Mouse (Mus musculus) lung, postnatal 4 days (tissue): ENCODE data around the gene Jak3.
"Not testable (repeated sequence)": the region's sequence is repeated elsewhere in the genome, so short reads cannot be mapped to it uniquely, and the experiment has no call there.

ENCODE experiments used
- DNase-seq, 2 experiments: peaks; one replicate each; pipeline ENCODE4 v3.0.0; 2021

Gene Jak3

DNA sequence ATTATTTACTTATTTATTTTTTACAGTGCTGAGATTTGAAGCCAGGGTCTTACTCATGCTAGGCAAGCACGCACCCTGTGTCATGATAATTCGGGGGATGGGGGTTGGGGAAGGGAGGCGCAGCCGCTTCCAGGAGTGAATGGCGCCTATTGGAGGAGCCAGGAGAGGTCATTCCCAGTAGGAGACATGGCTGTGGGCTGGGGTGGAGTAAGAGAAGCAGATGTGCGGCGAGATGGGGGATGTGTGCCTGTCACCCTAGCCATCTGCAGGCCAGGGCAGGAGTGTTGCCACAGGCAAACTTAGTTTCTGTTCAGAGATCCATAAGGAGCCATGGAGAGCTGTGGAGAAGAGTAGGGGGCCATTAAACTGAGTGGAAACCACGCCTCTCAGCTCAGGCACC is 11.5 kb downstream of the Jak3 start:
- no peak for DNase-seq

GRCm38 (mm10) chr8:71689028-71689427 is 12.9 kb downstream of the Jak3 start, which contains the start of gene Insl3:
TSS of gene Insl3 (plus strand) at chr8:71689214.
- DNase-seq: peak in 1 of 2 experiments; percentile 23

GRCm38 (mm10) chr8:71692509-71692908 is 16.4 kb downstream of the Jak3 start:
- peak in 1 of 2 experiments; percentile 29 for DNase-seq

DNA sequence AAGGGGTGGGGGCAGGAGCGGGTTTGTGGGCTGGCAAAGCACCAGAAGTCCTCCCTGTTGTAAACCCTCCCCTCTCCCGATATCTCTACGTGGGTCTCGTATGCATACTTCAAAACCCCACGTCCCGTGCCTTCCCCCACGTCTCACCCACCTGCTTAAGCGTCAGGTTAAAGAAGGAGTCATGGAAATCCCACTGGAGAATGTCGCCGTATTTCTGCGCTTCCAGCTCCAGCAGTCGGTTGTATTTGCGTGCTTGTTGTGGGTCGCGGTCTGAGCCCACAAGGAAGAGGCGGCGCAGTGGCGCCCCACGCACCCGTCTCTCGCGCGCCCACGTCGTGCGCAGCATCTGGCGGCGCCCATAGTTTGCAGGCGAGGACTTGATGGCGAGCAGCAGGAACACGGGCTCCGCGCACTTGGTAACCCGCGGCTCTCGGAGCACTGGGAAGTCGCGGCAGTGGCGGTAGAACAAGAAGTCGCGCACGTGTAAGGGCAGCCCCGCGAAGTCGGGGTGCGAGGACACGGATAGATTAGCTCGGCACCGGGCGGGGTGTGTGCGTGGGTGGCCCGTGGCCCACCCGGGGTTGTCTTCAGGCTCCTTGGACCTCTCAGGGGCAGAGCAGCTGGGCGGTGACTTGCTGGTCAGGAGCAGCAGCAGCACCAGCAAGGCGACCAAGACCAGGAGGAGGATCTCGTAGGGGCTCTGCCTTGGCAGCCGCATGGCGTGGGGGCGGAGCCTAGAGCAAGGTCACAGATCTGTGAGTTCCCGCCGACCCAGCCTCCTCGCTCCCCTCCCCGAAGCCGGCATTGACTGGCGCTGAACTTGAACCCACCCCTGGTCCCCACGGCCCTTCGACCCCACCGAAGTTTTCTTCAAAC is 17.3 kb downstream of the Jak3 start:
- no peak for DNase-seq

DNA sequence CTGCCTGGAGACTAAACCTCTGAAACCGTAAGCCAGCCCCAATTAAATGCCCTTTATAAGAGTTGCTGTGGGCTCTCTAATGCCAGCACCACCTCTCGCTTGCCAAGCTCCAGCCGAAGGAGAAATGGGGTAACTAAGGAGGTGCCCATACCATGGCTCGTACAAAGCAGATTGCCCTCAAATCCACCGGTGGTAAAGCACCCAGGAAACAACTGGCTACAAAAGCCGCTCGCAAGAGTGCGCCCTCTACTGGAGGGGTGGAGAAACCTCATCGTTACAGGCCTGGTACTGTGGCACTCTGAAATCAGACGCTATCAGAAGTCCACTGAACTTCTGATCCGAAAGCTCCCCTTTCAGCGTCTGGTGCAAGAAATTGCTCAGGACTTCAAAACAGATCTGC is 19.4 kb downstream of the Jak3 start:
- not testable (repeated sequence) for DNase-seq

- peak; percentile 53 to 62 for DNase-seq
Measured at GRCm38 (mm10) chr8:71700493-71701269, 24.6 kb downstream of the Jak3 start.

DNA sequence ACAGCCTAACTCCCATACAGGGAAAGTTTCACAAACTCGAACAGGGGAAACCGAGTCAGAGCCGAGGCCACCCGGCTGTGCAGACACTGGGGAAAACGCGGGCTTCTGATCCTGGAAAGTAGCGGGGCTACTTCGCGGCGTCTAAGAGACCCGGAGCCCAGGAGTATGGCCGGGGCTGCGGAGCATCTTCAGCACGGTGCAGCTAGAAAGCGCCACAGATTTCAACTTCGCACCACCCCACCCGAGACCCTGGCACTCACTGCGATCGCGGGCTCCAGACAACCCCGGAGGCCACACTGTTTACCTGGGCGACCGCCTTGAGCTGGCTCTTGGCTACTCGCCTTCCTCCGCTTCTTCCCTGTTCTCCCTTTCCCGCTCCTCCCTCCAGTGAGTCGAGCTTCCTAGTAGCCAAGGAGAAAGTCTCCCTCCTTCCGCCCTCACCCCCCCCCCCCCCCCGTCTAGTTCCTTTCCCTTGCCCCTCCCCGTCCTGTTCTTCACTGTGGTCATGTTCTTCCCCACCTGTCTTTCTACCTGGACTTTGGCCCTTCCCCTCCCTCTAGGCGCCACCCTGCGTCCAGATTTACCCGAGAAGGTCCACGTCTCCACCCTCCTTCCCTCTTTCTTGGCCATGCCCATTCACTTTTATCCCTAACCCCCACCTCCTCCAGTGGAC is 25.5 kb downstream of the Jak3 start, which contains the start of gene B3gnt3:
B3gnt3 (minus strand) TSS at position 376 of the 673 bp plus-strand sequence.
- DNase-seq: no peak

- no peak for DNase-seq
Measured at GRCm38 (mm10) chr8:71702087-71702432, 26.0 kb downstream of the Jak3 start.

GRCm38 (mm10) chr8:71702923-71703322 is 26.8 kb downstream of the Jak3 start:
- DNase-seq: no peak

DNA sequence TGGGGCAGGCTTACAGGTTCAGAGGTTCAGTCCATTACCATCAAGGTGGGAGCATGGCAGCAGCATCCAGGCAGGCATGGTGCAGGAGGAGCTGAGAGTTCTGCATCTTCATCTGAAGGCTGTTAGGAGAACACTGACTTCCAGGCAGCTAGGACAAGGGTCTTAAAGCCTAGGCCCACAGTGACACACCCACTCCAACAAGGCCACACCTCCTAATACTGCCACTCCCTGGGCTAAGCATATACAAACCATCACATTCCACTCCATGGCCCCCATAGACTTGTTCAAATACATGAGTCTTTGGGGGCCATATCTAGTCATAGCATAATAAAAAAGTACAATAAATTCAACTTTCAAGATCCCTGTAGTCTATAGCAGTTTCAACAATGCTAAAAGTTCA is 27.3 kb downstream of the Jak3 start:
- not testable (repeated sequence) for DNase-seq

DNA sequence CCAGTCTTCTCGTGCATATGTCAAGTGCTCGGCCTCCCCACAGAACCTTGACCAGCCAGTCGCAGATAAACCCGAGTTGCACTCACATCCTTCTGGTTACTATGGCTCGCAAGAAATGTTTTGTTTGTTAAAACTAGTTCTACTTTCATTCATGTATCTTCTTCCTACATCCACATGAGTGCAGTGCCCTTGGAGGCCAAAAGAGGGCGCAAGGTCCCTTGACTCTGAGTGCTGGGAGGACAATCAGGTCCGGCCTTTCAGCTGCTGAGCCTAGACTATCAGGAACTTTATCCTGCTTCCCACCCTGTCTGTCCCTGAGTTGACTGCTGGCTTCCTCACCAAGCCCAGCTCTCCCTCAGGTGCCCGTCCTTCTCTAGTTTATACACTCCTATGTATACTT is 31.8 kb downstream of the Jak3 start:
- peak in 1 of 2 experiments; percentile 57 for DNase-seq

- no peak for DNase-seq
Measured at GRCm38 (mm10) chr8:71709134-71709799, 33.2 kb downstream of the Jak3 start.

DNA sequence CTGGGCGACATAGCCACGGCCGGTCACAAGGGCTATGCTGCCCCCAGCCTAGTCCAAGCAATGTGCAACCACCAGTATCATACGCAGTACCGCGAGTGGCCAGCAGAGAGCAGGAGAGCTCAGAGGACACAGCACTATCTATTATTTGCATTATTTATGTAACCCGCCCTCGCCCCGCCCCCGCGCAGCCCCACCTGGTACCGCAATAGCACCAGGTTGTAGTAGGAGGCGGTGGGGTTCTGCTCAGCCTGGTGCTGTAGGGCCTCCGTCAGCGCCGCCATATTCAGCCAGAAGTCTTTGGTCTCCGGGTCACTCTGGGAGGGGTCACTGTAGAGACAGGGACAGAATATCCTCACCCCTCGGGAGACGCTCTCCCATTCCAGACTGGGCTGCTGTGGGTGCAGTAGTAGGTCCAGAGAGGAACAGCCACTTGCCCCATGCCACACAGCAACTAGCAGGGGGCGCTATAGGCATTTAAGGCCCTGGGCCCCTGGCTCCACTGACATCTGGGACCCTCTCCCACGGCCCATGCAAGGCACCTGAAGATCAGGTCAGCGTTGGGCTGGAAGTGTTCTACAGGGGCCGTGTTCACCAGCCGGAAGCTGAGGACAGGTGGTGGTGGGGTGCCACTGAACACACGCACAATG is 33.8 kb downstream of the Jak3 start:
- DNase-seq: peak; percentile 74 to 87

GRCm38 (mm10) chr8:71711574-71711973 is 35.5 kb downstream of the Jak3 start:
- DNase-seq: no peak

- no peak for DNase-seq
Measured at GRCm38 (mm10) chr8:71715531-71715930, 39.4 kb downstream of the Jak3 start.

DNA sequence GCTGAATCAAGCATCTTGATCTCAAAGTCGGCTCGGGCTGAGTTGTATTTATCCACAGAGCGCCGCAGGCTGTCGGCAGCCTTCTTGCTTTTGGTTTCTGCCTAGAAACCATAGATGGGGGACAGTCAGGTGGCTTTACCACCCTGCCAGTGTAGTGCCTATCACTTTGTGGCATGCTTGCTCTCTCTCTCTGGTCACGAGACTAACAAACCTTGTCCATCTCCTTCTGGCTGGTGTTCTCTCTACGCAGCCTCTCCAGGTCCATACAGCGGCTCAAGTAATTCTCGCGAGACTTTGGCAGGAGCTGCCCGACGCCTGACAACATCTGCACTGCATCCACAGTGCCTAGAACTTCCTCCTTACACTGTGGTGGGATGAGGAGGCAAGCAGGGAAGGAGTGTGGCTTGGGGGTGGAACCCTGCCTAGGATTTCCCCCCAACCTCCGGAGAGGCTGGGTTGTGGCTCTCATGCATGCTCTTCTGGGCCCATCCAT is 40.5 kb downstream of the Jak3 start:
- no peak for DNase-seq

GRCm38 (mm10) chr8:71717096-71717495 is 41.0 kb downstream of the Jak3 start:
- peak in 1 of 2 experiments; percentile 23 for DNase-seq

- no peak for DNase-seq
Measured at GRCm38 (mm10) chr8:71718252-71718651, 42.2 kb downstream of the Jak3 start.

GRCm38 (mm10) chr8:71719218-71719617 is 43.1 kb downstream of the Jak3 start:
- no peak for DNase-seq

DNA sequence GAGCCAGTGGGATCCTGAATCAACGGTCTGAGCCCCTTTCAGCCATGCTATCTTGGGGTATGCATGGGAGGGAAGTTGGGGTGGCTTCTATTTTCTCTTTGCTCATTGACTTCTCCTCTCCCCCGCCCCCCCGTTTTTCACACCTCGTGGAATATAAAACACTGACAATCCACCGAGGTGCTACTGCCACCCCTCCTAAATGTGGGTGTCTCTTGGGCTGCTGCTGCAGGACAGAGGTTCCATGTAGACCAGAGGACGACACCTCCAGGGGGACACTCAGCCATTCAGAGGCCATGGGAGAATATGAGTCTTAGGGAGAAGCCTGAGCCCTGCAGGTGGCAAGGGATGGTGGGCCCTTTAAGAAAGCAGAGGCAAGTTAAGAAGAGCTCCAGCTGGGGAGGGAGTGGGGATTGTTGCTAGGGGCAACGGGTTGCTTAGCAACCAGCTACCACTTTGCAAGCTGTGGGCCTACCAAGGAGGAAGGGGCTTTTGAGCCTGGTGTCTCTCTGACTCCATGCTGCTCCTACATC is 43.9 kb downstream of the Jak3 start:
- no peak for DNase-seq

DNA sequence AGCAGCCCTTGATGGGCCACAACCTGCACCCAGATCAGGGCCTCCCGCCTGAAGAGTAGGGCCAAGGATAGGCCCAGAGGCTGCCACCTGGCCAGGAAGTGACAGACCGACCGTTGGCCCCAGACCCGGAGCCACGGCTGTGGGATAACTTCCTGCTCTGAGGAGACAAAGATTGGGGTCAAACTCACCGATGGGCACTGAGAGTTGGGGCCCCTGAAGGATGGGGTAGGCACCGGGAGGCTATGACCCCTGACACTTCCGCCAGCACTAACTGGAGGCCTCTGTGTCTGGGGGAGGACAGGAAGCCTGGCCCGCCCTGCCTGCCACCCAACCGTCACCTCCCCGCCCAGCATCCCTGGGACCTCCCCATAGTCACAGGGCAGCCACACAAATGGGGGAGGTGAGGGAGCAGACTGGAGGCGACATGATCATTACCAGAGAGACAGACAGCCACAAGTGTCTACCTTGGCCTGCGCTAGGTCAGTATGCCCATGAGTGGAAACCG is 47.0 kb downstream of the Jak3 start:
- DNase-seq: peak; percentile 50 to 57
